Mouse (Mus musculus) spleen, postnatal 36 days (tissue): Measurements from ENCODE around the gene Os9.

Experiments
- DNase-seq, 2 experiments: peaks; one replicate each; pipeline ENCODE4 v3.0.0; 2022; ENCODE audit warnings: low spot score in 2 of 2, mixed read lengths in 1 of 2

The Os9 gene

DNA sequence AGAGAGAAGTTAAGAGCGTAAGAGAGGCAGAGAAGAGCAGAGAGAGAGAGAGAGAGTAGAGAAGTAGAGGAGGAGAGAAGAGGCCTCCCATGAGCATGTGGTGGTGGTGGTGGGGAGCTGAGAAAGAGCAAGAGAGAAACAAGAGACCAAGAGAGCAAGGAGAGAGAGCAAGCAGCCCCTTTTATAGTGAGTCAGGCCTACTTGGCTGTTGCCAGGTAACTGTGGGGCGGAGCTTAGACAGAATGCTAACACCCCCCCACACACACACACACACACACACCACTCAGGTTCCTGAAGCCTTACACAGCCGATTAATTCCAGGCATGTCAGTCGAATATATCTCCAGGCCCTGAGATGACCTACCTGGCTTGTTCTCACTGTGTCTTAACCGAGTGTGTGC is 24.4 kb upstream of the Os9 start:
- DNase-seq, result no peak

DNA sequence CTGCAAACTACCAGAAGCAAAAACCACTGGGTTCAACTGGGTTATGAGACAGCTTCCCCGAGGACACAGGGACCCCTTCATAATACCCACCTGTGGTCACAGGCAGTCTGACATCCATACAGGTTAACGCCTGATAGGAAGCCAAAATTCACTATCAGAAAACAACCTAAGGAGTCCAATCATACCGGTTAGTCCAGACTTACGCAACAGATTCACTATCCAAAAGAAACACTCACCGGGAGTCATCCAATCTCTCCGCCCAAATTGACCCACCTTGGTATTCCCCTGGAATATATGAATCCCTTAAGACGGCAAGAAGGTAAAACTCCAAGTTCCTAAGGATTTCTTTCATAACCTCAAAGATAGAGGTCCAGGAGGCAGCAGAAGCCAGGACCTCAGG is 23.6 kb upstream of the Os9 start:
- no peak for DNase-seq

DNA sequence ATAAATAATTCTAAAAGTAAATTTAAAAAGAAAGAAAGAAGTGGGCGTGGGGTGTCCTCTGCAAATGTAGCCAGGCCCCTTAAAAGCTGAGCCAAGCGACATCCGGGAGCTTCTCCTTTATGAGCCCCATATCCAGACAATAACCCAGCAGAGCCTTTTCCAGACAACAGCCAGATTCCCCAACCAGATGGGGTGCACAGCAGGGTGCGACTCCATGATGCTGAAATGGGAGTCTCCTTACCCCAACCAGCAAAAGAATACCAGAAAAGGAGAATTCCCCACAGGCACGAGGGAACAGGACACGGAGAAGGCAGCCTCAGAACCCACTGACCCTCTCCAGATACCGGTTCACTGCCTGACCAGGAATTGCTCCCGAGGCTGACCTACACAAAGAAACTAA is 22.3 kb upstream of the Os9 start:
- DNase-seq, result no peak

DNA sequence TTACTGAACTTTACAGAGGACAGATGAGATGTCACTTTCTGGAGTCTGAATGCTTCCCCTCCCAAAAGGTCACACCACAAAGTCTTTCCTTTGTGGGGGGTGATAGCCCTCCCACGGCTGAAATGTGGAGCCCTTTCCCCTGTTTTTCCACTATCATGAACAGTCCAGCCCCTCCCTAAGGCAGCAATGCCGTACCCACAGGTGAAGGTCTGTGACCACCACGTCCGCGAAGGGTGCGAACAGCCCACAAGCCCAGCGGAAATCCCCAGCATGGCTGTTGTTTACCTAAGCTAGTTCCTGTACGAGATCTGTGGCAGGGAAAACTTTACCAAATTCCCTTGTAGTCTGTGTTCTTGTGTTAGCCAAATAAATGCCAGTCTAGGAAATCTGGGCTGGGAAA is 20.6 kb upstream of the Os9 start:
- DNase-seq, result peak; percentile 71

DNA sequence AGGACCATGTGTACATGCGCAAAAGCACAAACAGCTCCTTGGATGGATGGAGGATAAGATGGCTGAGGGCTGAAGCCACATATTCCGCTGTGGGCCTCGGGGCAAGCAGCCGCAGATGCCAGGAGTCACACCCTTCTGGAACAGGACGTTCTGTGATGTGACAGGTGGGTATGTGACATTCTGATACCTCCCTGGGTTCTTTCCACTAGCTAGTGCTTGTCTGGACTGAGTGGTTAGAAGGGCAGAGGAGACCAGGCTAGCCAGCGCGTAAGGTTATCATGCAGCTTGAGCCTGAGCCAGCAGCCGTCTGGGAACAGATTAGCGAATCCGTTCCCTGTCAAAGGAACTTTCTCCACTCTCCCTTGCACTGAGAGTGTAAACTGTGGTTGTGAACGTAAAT is 20.0 kb upstream of the Os9 start:
- DNase-seq, result no peak

DNA sequence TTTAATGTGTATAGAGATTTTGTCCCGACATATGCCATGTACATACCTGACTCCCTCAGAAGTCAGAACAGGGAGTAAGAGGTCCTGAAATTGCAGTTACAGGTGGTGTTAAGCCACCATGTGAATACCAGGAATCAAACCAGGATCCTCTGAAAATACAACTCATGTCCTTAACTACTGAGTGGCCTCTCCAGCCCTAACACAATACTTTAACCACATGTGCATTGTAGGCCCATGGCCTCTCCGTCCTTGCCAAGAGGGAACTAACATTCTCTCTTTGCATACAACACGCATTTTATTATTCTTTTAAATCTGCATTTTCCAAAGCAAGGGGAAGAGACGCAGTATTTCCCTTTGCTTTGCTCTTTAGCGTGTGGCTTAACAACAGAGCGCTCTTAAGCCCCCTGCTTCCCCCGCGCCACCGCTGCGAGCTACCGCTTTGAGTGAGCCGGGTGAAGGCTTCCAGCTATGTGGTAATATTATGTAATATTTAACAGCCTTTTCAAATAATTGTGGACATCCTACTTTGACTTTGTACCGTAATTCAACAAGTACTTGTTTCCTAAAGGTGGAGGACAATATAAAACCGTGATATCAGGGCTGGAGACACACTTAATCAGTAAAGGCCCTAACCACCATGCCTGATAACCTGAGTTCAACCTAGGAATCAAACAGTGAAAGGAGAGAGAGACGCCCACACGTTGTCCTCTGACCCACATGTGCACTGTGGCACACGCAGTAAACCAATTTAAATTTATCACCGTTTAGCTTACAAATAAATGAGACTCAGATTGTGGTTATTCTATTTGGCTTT is 17.6 kb upstream of the Os9 start:
- no peak for DNase-seq

DNA sequence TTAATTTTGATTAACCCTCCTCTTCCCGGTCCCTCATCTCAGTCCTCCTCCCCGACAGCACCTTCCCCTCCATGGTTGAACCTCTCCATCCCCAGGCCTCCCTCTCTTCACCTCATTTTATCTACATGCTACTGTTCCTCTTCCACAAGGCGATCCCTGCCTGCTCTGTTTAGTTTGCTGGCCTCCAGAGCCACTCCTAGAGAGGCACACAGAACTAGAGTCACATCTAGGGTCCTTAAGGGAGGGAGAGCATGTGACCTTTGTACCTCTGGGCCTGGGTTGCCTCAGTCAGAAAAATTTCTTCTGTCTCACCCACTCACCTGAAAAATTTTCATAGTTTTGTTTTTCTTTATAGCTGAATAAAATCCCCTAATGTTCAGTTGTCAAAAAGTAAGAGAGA is 17.0 kb upstream of the Os9 start:
- no peak for DNase-seq

DNA sequence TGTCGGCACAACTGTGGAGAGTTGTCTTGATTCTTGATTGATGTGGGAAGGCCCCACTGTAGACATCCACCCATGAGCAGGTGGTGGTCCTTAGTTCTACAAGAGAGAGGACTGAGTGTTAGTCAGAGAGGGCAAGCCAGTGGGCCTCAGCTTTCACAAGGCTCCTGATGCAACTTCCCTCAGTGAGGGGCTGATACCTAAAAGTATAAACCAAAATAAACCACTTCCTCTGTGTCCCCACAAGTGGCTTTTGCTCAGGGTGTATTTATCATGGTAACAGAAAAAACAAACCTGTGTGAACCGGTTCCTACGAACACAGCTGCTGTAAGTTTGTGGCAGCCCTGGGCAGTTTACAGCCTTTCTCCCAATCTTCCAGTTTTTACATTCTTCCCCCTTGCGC is 15.6 kb upstream of the Os9 start:
- peak; percentile 64 to 75 for DNase-seq

DNA sequence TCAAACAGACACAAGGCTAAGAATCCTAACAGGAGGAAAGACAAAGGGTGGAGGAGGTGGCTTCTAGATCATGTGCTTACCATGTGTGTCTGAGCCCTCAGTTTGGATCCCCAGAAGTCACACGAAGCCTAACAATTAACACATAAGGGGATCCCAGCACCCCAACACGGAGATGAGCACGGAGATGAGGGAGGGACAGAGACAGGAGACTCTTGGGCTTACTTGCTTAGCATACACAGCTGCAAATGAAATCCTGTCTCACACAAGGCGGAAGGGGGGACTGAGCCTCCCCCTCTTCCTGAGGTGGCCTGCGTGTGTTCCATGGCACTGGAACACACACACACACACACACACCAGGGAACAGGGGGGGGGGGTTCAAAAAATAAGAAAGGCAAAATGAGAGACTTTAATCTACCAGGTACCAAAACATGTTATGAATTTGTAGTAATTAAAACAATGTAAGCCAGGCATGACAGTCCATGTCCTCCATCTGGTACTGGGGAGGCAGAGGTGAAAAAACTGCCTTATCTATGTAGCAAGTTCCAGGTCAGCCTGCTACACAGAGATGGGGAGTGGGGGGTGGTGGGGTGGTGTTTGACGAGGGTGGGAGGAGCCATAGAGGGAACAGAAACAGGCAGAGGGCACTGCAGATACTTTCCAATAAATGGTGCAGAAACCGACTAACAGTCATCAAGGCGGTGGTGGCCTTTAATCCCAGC is 14.3 kb upstream of the Os9 start:
- DNase-seq, result peak; percentile 51 to 59

DNA sequence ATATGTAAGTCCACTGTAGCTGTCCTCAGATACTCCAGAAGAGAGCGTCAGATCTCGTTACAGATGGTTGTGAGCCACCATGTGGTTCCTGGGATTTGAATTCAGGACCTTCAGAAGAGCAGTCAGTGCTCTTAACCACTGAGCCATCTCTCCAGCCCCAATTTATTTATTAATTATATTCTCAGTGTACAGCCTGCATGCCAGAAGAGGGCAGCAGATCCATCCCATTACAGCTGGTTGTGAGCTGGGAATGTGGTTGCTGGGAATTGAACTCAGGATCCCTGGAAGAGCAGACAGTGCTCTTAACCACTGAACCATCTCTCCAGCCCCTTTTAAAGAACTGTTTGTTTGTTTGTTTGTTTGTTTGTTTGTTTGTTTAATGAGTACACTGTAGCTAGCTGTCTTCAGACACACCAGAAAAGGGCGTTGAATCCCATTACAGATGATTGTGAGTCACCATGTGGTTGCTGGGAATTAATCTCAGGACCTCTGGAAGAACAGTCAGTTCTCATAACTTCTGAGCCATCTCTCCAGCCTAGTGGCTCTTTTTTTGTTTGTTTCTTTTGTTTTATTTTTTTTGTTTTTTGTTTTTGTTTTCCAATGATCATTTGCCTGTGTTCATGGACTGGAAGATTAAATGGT is 13.6 kb upstream of the Os9 start:
- peak in 1 of 2 experiments; percentile 28 for DNase-seq

DNA sequence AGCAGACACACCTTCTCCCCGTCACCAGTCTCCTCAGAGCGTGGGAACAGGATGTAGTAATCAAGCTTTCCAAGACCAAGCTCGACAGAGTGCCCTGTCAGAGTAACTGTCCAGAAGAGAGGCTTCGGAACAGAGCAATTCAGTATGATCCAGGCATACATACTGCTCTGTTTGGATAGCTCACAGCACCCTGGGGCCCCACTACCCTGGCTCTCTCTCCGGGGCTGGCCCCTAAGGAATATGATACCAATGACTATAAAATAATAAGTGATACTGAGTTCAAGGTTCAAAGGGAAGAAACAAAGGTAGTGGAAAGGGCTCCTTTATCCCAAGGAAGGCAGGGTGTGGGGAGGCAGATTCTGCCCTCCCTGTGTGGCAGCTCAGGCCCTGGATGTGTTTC is 11.5 kb upstream of the Os9 start:
- DNase-seq, result no peak

DNA sequence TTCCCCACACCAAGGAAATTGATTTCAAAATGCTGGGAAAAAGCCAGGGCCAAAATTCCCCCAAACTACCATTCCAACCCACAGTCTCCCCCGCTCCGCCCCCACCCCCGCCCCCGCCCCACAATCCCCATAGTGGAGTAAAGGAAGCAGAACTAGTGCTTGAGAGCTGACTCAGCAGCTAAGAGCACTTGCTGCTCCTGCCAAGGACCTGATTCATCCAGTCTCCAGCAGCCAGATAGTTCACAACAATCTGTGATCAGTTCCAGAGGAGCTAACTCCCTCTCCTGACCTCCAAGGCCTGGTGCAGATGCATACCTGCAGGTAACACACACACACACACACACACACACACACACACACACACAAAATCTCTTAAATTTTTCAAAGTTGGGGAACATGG is 8.5 kb upstream of the Os9 start:
- no peak for DNase-seq

DNA sequence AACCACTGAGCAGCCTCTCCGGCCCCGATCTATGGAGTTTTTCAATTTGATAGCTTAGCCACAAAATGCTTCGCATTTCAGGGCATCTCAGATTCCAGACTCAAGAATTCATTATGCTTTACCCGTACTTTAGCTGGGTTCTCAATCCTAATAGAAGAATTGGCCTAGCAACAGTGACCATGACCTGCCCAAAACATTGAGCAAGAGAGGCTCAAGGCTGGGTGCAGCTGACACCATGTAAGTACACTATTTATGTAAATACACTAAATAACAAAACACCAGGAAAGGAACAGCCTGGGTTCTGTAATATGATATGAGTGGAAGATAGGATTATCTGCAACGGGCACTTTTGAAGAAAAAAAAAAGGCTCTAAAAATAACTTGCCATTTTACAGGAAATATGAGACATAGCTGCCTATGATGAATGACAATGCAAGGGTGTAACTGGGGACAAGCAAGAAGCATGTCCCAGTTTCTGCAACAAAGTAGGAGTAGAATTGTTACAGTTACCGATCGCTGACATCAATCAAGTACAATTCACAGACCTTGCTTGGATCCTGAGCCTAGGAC is 6.9 kb upstream of the Os9 start:
- no peak for DNase-seq

DNA sequence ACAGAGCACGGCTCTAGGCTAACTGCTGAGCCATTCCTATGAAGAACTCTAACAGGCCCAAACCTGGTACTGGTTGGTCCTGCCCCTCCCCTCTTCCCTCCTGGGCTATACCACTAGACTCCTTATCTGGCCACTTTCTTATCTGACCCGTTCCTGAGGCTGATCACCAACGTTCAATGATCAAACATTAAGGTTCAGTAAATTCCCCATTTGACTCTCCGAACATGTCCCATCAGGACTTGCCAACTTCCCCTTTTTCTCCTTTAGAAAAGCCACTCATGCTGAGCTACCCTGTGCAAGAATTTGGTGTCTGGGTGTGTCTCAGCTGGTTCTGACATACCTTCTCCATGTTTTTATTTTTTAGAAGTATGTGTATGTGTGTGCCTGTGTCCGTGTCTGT is 5.6 kb upstream of the Os9 start:
- no peak for DNase-seq

DNA sequence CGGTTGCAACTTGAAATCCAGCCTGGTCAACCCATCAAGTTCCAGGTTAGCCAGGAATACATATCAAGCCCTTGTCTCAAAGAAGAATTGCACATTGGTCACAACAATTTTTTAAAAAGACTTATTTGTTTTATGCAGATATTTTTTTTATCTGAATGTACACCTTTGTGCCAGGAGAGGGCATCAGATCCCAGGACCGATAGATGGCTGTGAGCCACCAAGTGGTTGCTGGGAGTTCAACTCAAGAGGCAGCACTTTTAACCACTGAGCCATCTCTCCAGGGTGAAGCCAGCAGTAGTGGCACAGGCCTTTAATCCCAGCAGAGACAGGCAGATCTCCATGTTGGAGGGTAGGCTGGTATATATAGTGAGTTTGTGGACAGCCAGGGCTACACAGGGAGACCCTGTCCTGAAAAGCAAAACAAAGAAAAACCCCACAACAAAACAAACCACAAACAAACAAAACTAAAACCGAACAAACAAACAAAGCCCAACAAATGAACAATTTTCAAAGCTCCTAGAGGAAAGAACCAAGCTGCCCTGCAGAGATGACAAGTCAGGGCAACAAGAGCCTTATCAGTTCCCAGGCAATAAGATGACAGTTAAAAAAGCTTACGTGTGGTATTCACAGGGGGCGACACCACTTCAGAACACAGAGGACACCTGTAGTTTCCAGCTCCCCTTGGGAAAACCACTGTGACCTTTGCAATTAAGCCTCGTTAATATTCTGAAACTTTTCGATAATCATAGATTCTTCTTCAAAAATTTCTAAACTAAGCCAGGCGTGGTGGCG is 4.5 kb upstream of the Os9 start:
- DNase-seq, result peak; percentile 57 to 59

DNA sequence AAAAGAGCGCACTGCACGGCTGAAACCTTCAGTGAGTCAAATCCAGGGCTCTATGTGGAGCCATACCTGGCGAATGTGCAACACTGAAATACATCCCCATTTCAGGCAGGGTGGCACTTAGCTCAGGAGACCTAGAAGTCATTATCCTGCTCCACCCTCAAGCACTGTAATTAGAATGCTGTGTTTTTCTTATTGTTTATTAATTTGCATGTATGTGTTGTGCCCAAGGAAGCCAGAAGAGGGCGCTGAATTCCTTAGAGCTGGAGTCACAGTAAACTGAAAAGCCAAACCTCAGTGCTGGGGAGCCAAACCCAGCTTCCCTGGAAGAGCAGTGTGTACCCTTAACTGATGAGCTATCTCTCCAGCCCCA is 2.5 kb upstream of the Os9 start:
- DNase-seq, result peak; percentile 46 to 67

DNA sequence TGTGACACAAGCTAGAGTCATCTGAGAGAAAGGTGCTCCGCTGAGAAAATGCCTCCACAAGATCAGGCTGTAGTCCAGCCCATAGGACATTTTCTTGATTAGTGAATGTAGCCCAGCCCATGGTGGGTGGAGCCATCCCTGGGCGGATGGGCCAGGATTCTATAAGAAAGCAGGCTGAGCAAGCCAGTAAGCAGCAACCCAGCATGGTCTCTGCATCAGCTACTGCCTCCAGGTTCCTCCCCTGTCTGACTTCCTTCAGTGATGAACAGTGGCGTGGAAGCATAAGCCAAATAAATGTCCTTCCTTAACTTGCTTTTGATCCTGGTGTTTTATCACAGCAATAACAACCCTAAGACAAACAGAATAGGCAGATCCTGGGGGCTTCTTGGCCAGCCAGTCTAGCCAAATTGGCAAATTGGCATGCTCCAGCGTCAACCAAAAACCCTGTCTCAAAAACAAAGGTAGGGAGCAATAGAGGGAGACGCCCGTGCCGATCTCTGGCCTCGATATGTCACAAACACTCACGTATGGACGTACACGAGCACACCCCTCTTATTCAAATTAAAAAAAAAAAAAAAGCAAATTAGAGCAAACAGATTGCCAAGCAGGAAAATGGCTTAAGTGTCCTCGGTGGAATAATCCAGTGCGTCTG is 2.0 kb upstream of the Os9 start:
- peak; percentile 27 to 51 for DNase-seq

DNA sequence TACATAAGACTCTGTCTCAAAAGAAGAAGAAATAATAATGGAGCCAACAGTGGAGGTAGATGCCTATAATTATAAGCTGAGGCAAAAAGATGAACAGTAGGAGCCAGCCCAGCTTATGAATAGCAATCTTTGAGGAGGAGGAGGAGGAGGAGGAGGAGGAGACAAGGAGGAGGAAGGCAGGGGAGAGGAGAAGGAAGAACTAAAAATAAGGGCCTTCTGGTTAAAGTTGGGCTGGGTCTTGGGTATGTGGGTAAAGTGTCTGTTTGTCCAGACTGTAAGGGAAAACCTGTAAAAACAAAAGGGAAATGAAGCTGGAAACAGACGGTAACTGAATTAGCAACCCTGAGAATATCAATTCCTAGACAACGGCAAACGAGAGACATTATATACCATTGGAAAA is 1.1 kb upstream of the Os9 start:
- DNase-seq, result no peak

DNA sequence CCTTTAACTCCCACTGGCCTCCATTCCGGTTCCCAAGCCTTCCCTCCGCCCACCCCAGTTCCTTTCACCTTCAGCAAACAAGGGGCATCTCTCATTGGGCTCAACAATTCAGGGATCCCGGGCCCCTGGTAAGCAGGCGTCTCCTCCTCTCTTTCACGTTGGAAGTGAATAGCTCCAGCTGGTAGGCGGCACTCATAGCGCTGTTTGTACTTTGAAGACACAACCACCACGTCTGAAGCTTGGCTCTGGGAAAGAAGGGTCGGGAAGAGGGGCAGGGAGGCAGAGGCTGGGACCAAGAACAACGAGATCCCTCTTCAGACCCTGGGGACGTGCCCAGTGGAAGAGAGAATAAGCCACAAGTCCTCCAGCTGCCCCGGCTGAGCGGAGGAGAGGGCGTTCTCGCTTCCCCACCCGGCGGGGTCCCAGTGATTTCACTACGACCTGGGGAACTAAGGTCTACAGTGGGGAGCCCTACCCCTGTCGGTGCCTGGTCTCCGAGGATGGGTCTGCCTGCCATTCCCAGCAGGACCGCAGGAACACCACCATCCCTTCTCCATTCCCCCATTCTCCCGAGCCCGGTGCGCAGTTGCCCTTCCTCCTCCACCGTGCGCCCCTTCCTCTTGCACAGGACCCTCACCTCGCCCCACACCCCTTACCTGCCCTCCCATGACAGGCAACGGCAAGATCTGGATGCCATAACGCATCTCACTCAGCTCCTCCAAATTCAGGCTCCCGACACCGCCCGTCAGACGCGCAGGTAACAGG is 448 bp downstream of the Os9 start:
- no peak for DNase-seq

DNA sequence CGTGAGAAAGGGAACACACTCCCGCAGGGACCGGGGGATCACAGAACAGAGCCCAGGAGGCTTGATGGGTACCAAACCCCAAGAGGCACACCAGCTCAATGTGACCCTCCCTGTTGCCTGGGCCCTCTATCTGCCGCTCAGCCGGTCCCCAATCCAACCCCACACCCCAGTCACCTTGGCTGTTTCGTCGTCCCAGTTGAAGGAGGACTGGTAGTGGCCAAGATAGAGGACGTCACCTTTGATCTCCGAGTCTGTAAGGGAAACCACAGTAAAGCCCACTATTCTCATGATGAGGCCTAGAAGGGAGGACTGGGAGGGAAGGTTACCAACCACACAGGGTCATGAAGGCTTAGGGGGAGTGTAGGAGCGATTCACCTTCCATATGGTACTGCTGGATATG is 1.7 kb downstream of the Os9 start:
- DNase-seq, result no peak

DNA sequence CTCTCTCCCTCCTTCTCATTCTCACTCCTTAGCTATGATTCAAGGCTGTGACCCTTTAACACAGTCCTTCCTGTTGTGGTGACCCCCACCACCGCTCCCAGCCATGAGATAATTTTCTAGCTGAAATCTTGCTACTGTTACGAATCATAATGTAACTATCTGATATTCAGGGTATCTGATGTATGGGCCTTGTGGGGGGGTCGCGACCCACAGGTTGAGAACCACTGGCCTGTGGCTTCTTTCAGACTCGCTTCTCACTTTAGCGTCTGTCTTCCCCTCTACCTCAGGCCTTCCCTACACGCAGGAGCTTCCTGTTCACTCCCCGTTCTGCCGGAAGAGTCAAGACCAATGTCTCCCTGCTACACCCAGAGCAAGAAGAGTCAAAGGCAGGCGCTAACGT is 2.5 kb downstream of the Os9 start:
- no peak for DNase-seq
